In the genomic region with DNA sequence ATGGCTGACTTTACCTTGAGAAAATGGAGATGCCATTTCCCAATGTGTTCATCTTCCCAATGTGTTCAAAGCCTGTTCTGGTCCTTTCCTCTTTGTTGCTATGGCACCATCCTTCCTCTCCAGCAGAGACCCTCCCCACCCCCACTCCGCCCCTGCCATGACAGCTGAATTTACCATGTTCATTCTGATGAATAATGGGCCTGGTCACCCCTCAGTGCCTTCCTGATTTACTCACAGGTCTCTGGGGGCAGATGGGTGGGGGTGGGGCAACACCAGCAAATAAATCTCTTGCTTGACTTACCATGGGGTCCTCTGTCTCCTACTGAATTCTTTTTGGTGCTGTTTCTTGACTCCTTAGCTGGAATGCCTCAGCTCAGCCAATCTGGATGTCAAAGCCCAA, we compare ENCODE assay signal across 18 mouse cellular contexts.
DNase-seq lines count a peak whose midpoint lies in the region; ATAC-seq and TF ChIP-seq lines count a peak whose summit lies in the region.
"Had no signal": no experiment of that assay in that cellular context is flagged by ENCODE, and none has a peak within 500 bp of the region (broad histone marks: within the 10 kb centered on the region; RNA-seq: fewer than 3 reads in every experiment).

No protein-coding gene starts in this region.

- no peaks in the 10 kb centered on the region for H3K4me1 ChIP-seq in kidney, embryonic 15.5 days
- no peaks in the 10 kb centered on the region for H3K4me1 ChIP-seq in kidney, adult 2 months (ENCODE audit: control insufficient read depth, insufficient read depth, low read length)
- 0 out of 2 replicates have a peak, but pooled peaks cover 8% of the 10 kb centered on the region for H3K4me1 ChIP-seq in midbrain, embryonic 14.5 days (ENCODE audit: control insufficient read depth, insufficient read depth, low read length)
- H3K4me1 ChIP-seq: heart, embryonic 13.5 days; liver, embryonic 12.5 days had no signal

- ATAC-seq in kidney, embryonic 15.5 days (replicated peaks; ENCODE audit: low FRiP score): peak; percentile 66
- ATAC-seq in midbrain, embryonic 14.5 days (ENCODE audit: low FRiP score, low TSS enrichment): peak; percentile 65
- ATAC-seq: forebrain, postnatal 0 days; intestine, postnatal 0 days; liver, embryonic 12.5 days had no signal

- no peak overlapping the region for H3K9ac ChIP-seq in kidney, embryonic 15.5 days
- no peak overlapping the region for H3K9ac ChIP-seq in midbrain, embryonic 14.5 days (replicated peaks; ENCODE audit: low read length)
- H3K9ac ChIP-seq: forebrain, postnatal 0 days; heart, embryonic 13.5 days; liver, embryonic 12.5 days; lung, embryonic 14.5 days had no signal

- DNase-seq in kidney, adult 2 months: no peak
- DNase-seq in A20 (ENCODE audit: low read depth, low spot score): peak; percentile 15
- peak; percentile 4 for DNase-seq in embryo, embryonic 9.5 days (ENCODE audit: extremely low spot score)
- DNase-seq in midbrain, embryonic 14.5 days: no peak
- DNase-seq in right cerebral cortex, postnatal 25 days: no peak
- no peak for DNase-seq in thymus, postnatal 4 days
- DNase-seq: adrenal gland, adult 8-10 months; cerebellum, adult 11-12 months; forebrain, postnatal 0 days; heart, adult 11 months; layer of hippocampus, postnatal 36 days; lung, embryonic 14.5 days; lung, postnatal 4 days; thymus, postnatal 14 days had no signal

- H3K36me3 ChIP-seq in kidney, embryonic 15.5 days: no peaks in the 10 kb centered on the region
- H3K36me3 ChIP-seq in kidney, adult 2 months (ENCODE audit: control insufficient read depth, insufficient read depth, low read length): no peaks in the 10 kb centered on the region
- H3K36me3 ChIP-seq in midbrain, embryonic 14.5 days (ENCODE audit: control insufficient read depth, insufficient read depth, low read length): no peaks in the 10 kb centered on the region
- H3K36me3 ChIP-seq: heart, embryonic 13.5 days; liver, embryonic 12.5 days had no signal

- no peaks in the 10 kb centered on the region for H3K27me3 ChIP-seq in kidney, embryonic 15.5 days
- no peaks in the 10 kb centered on the region for H3K27me3 ChIP-seq in kidney, adult 2 months (replicated peaks; ENCODE audit: control insufficient read depth, insufficient read depth, low read length)
- no peaks in the 10 kb centered on the region for H3K27me3 ChIP-seq in midbrain, embryonic 14.5 days (ENCODE audit: control insufficient read depth, insufficient read depth, low read length)
- H3K27me3 ChIP-seq: heart, embryonic 13.5 days; liver, embryonic 12.5 days had no signal

- no peak for TF ChIP-seq CTCF in kidney, adult 2 months (conservative IDR thresholded peaks at IDR 0.05; ENCODE audit: insufficient read depth, insufficient read length, low read depth, low read length)

- H3K27ac ChIP-seq in kidney, embryonic 15.5 days: no peak overlapping the region
- H3K27ac ChIP-seq in kidney, adult 2 months (ENCODE audit: insufficient read depth, low read depth, low read length): no peak overlapping the region
- H3K27ac ChIP-seq in midbrain, embryonic 14.5 days (replicated peaks; ENCODE audit: low read depth, low read length): no peak overlapping the region
- H3K27ac ChIP-seq: heart, embryonic 13.5 days; liver, embryonic 12.5 days had no signal

- H3K4me2 ChIP-seq in kidney, embryonic 15.5 days: no peak overlapping the region
- no peak overlapping the region for H3K4me2 ChIP-seq in midbrain, embryonic 14.5 days (ENCODE audit: low read length)
- H3K4me2 ChIP-seq: heart, embryonic 13.5 days; liver, embryonic 12.5 days; lung, embryonic 14.5 days had no signal

- TF ChIP-seq POLR2A in kidney, adult 2 months (IDR thresholded peaks at IDR 0.05; ENCODE audit: low read depth, low read length): no peak

- no peak overlapping the region for H3K4me3 ChIP-seq in kidney, embryonic 15.5 days (replicated peaks)
- H3K4me3 ChIP-seq in kidney, adult 2 months (ENCODE audit: insufficient read depth, low read depth, low read length): no peak overlapping the region
- H3K4me3 ChIP-seq in midbrain, embryonic 14.5 days (replicated peaks; ENCODE audit: low read depth, low read length): no peak overlapping the region
- H3K4me3 ChIP-seq: heart, embryonic 13.5 days; liver, embryonic 12.5 days had no signal

- WGBS in kidney, embryonic 15.5 days: 26% methylated on average over 1 of the region's 1 CpGs
- 24% methylated on average over 1 of the region's 1 CpGs for WGBS in kidney, adult 2 months
- WGBS in midbrain, embryonic 14.5 days: 38% methylated on average over 1 of the region's 1 CpGs

- no peaks in the 10 kb centered on the region for H3K9me3 ChIP-seq in kidney, embryonic 15.5 days (replicated peaks)
- no peaks in the 10 kb centered on the region for H3K9me3 ChIP-seq in midbrain, embryonic 14.5 days (ENCODE audit: control insufficient read depth, low read length)
- H3K9me3 ChIP-seq: heart, embryonic 13.5 days; liver, embryonic 12.5 days had no signal

Comparison
In these comparisons a context has a peak if more than half of its experiments do, and no peak if none do; other contexts are left out.
1. DNase-seq: peak in A20 (single experiment) and embryo, embryonic 9.5 days (single experiment); none in kidney, adult 2 months (single experiment), midbrain, embryonic 14.5 days (single experiment), right cerebral cortex, postnatal 25 days (single experiment) and thymus, postnatal 4 days (single experiment).